Mouse (Mus musculus) cerebellum, postnatal 14 days (tissue): ENCODE measurements around the gene Tmem14a.
"Not testable (repeated sequence)": the region's sequence is repeated elsewhere in the genome, so short reads cannot be mapped to it uniquely, and the experiment has no call there.

Source experiments
- DNase-seq, 2 experiments: peaks; one replicate each; pipeline ENCODE4 v3.0.0; 2021; ENCODE audit warnings: mixed read lengths in 2 of 2

Gene Tmem14a

GRCm38 (mm10) chr1:21218489-21218919 lies at the start of gene Tmem14a:
TSS of gene Tmem14a (plus strand) at chr1:21218575.
- DNase-seq: peak; percentile 90 to 92

- no peak for DNase-seq
These were observed 33.2 kb upstream of the Tmem14a start for GRCm38 (mm10) chr1:21185196-21185595.

GRCm38 (mm10) chr1:21206241-21206640 lies 12.1 kb upstream of the Tmem14a start:
- DNase-seq: no peak

GRCm38 (mm10) chr1:21213537-21213936 lies 4.8 kb upstream of the Tmem14a start:
- DNase-seq: not testable (repeated sequence)

- DNase-seq: peak; percentile 55 to 63
These were observed 4.2 kb upstream of the Tmem14a start for GRCm38 (mm10) chr1:21213991-21214692.

- no peak for DNase-seq
These were observed 9.5 kb downstream of the Tmem14a start for GRCm38 (mm10) chr1:21227756-21228395.

GRCm38 (mm10) chr1:21228740-21229722 lies 10.7 kb downstream of the Tmem14a start:
- DNase-seq: not testable (repeated sequence)

- no peak for DNase-seq
These were observed 12.0 kb downstream of the Tmem14a start for GRCm38 (mm10) chr1:21230376-21230775.

GRCm38 (mm10) chr1:21231744-21232464 lies 13.5 kb downstream of the Tmem14a start:
- DNase-seq: no peak

- DNase-seq: no peak
These were observed 14.1 kb downstream of the Tmem14a start for GRCm38 (mm10) chr1:21232516-21232915.

- DNase-seq: no peak
These were observed 17.0 kb downstream of the Tmem14a start for GRCm38 (mm10) chr1:21235359-21235758.

GRCm38 (mm10) chr1:21239911-21240898 lies 21.8 kb downstream of the Tmem14a start, which contains the start of gene Gsta3:
TSS of gene Gsta3 (plus strand) at chr1:21240589.
- no peak for DNase-seq

GRCm38 (mm10) chr1:21241096-21241495 lies 22.7 kb downstream of the Tmem14a start:
- DNase-seq: no peak

- DNase-seq: no peak
These were observed 26.1 kb downstream of the Tmem14a start for GRCm38 (mm10) chr1:21244290-21244960.

GRCm38 (mm10) chr1:21246136-21246535 lies 27.8 kb downstream of the Tmem14a start:
- no peak for DNase-seq

- no peak for DNase-seq
These were observed 29.5 kb downstream of the Tmem14a start for GRCm38 (mm10) chr1:21247896-21248295.

GRCm38 (mm10) chr1:21248560-21249390 lies 30.4 kb downstream of the Tmem14a start:
- no peak for DNase-seq

GRCm38 (mm10) chr1:21251661-21252060 lies 33.3 kb downstream of the Tmem14a start:
- no peak for DNase-seq

- DNase-seq: no peak
These were observed 34.4 kb downstream of the Tmem14a start for GRCm38 (mm10) chr1:21252566-21253302.
